Mouse (Mus musculus) lung, embryonic 15.5 days (tissue): ENCODE measurements at regions not wholly inside any gene's neighbourhood (a gene's known extent, or its start where the extent isn't known, plus 50 kb on each side); places are given as distances from the start of the nearest gene placed in this dataset.
"Not testable (repeated sequence)": the region's sequence is repeated elsewhere in the genome, so short reads cannot be mapped to it uniquely, and the experiment has no call there.

Source experiments
- ATAC-seq: fragments of 200-750 bp; cut with Nextera tagmentation; 2 replicates; pipeline ENCODE4 v1.8.0; 2017; ENCODE audit warnings: moderate number of reproducible peaks, borderline replicate concordance; ENCODE audit not compliant: low FRiP score, low TSS enrichment; ENCODE audit errors: extremely low read depth
- H3K27ac ChIP-seq: fragments of 300-500 bp; sonication (generic); 2 replicates; pipeline ENCODE4 v1.5.1; 2015; ENCODE audit warnings: moderate library complexity, mild to moderate bottlenecking, inconsistent platforms
- H3K27me3 ChIP-seq: fragments of 300-500 bp; sonication (generic); 2 replicates; pipeline ENCODE4 v1.6.1; 2015; ENCODE audit warnings: inconsistent platforms
- H3K36me3 ChIP-seq: fragments of 300-500 bp; sonication (generic); 2 replicates; pipeline ENCODE4 v1.6.1; 2015; ENCODE audit warnings: inconsistent platforms
- H3K4me1 ChIP-seq: fragments of 300-500 bp; sonication (generic); 2 replicates; pipeline ENCODE4 v1.6.1; 2015; ENCODE audit warnings: inconsistent platforms
- H3K4me2 ChIP-seq: fragments of 300-500 bp; sonication (generic); 2 replicates; pipeline ENCODE4 v1.6.1; 2015; ENCODE audit warnings: inconsistent platforms, mild to moderate bottlenecking, moderate library complexity
- H3K4me3 ChIP-seq: fragments of 300-500 bp; sonication (generic); 2 replicates; pipeline ENCODE4 v1.5.1; 2015; ENCODE audit warnings: mild to moderate bottlenecking, inconsistent platforms
- H3K9ac ChIP-seq: fragments of 300-500 bp; sonication (generic); 2 replicates; pipeline ENCODE4 v1.6.1; 2015; ENCODE audit warnings: inconsistent platforms
- H3K9me3 ChIP-seq: fragments of 300-500 bp; sonication (generic); 2 replicates; pipeline ENCODE4 v1.6.1; 2016; ENCODE audit warnings: inconsistent platforms
- WGBS: fragments of 180-500 bp; shearing (Covaris S2); methylation state at CpG from one replicate; pipeline ENCODE4 v1.1.7; 2015; 5-methylcytosine and 5-hydroxymethylcytosine counted together

GRCm38 (mm10) chr2:53479051-53479450, 287.5 kb downstream of the Arl6ip6 start:
- not testable (repeated sequence) for H3K4me1 ChIP-seq, ATAC-seq, H3K9me3 ChIP-seq, H3K27ac ChIP-seq, H3K4me2 ChIP-seq, H3K4me3 ChIP-seq, H3K9ac ChIP-seq, H3K27me3 ChIP-seq, H3K36me3 ChIP-seq
- WGBS, result 80% methylated on average over 4 of the region's 4 CpGs

GRCm38 (mm10) chr2:53488301-53488700, 296.8 kb downstream of the Arl6ip6 start:
- no peak for ATAC-seq
- H3K9ac ChIP-seq, result no peak overlapping the region
- no peaks in the 10 kb centered on the region for H3K27me3 ChIP-seq
- no peak overlapping the region for H3K4me3 ChIP-seq
- H3K4me1 ChIP-seq, result no peaks in the 10 kb centered on the region
- H3K9me3 ChIP-seq, result no peaks in the 10 kb centered on the region
- H3K27ac ChIP-seq, result no peak overlapping the region
- no peak overlapping the region for H3K4me2 ChIP-seq
- H3K36me3 ChIP-seq, result no peaks in the 10 kb centered on the region
- WGBS, result 72% methylated on average over 1 of the region's 1 CpGs

GRCm38 (mm10) chr2:53490805-53491585, 299.5 kb downstream of the Arl6ip6 start:
- WGBS, result 75% methylated on average over 4 of the region's 4 CpGs
- no peak overlapping the region for H3K4me2 ChIP-seq

GRCm38 (mm10) chr2:53492788-53493187, 301.3 kb downstream of the Arl6ip6 start:
- no peaks in the 10 kb centered on the region for H3K4me1 ChIP-seq
- no peaks in the 10 kb centered on the region for H3K9me3 ChIP-seq
- H3K36me3 ChIP-seq, result no peaks in the 10 kb centered on the region
- no peak for ATAC-seq
- no peaks in the 10 kb centered on the region for H3K27me3 ChIP-seq
- H3K4me3 ChIP-seq, result no peak overlapping the region
- no peak overlapping the region for H3K4me2 ChIP-seq
- 74% methylated on average over 2 of the region's 2 CpGs for WGBS
- no peak overlapping the region for H3K9ac ChIP-seq
- no peak overlapping the region for H3K27ac ChIP-seq

More at GRCm38 (mm10) chr2:53490805-53491585, 299.5 kb downstream of the Arl6ip6 start:
- Histone ChIP-seq H3K9ac (no peak overlapping the region), H3K9me3 (no peaks in the 10 kb centered on the region), H3K27me3 (no peaks in the 10 kb centered on the region), H3K36me3 (no peaks in the 10 kb centered on the region), H3K4me1 (no peaks in the 10 kb centered on the region), H3K4me3 (no peak overlapping the region), H3K27ac (no peak overlapping the region)
- ATAC-seq, result no peak

GRCm38 (mm10) chr2:53501657-53502274, 310.2 kb downstream of the Arl6ip6 start:
- no peaks in the 10 kb centered on the region for H3K27me3 ChIP-seq
- H3K9me3 ChIP-seq, result no peaks in the 10 kb centered on the region
- H3K4me3 ChIP-seq, result no peak overlapping the region
- ATAC-seq, result no peak
- H3K4me1 ChIP-seq, result no peaks in the 10 kb centered on the region
- no peak overlapping the region for H3K4me2 ChIP-seq
- H3K27ac ChIP-seq, result no peak overlapping the region
- no peaks in the 10 kb centered on the region for H3K36me3 ChIP-seq
- WGBS, result 34% methylated on average over 14 of the region's 14 CpGs
- H3K9ac ChIP-seq, result no peak overlapping the region

- Histone ChIP-seq H3K9ac (no peak overlapping the region), H3K27ac (no peak overlapping the region), H3K4me2 (no peak overlapping the region), H3K4me3 (no peak overlapping the region), H3K9me3 (no peaks in the 10 kb centered on the region), H3K27me3 (no peaks in the 10 kb centered on the region), H3K4me1 (no peaks in the 10 kb centered on the region), H3K36me3 (no peaks in the 10 kb centered on the region)
- WGBS, result 56% methylated on average over 4 of the region's 4 CpGs
- no peak for ATAC-seq
These were observed 310.7 kb downstream of the Arl6ip6 start for GRCm38 (mm10) chr2:53502275-53502667.

- Histone ChIP-seq H3K9me3 (no peaks in the 10 kb centered on the region), H3K27me3 (no peaks in the 10 kb centered on the region), H3K27ac (no peak overlapping the region), H3K4me2 (no peak overlapping the region), H3K36me3 (no peaks in the 10 kb centered on the region), H3K4me3 (no peak overlapping the region), H3K9ac (no peak overlapping the region), H3K4me1 (no peaks in the 10 kb centered on the region)
- WGBS, result 60% methylated on average over 2 of the region's 2 CpGs
- no peak for ATAC-seq
These were observed 350.6 kb downstream of the Arl6ip6 start for GRCm38 (mm10) chr2:53542097-53542496.

GRCm38 (mm10) chr2:53574007-53574406, 382.5 kb downstream of the Arl6ip6 start:
- no peak for ATAC-seq
- Histone ChIP-seq H3K27ac (no peak overlapping the region), H3K27me3 (no peaks in the 10 kb centered on the region), H3K36me3 (no peaks in the 10 kb centered on the region), H3K4me2 (no peak overlapping the region), H3K4me1 (no peaks in the 10 kb centered on the region), H3K9me3 (no peaks in the 10 kb centered on the region), H3K4me3 (no peak overlapping the region), H3K9ac (no peak overlapping the region)
- 58% methylated on average over 1 of the region's 1 CpGs for WGBS

GRCm38 (mm10) chr2:53605829-53606228, 414.3 kb downstream of the Arl6ip6 start:
- Histone ChIP-seq H3K9ac (no peak overlapping the region), H3K27me3 (no peaks in the 10 kb centered on the region), H3K27ac (no peak overlapping the region), H3K9me3 (no peaks in the 10 kb centered on the region), H3K4me3 (no peak overlapping the region), H3K36me3 (no peaks in the 10 kb centered on the region), H3K4me1 (no peaks in the 10 kb centered on the region), H3K4me2 (no peak overlapping the region)
- no peak for ATAC-seq
- WGBS, result 65% methylated on average over 2 of the region's 2 CpGs

GRCm38 (mm10) chr2:53619681-53620080, 428.2 kb downstream of the Arl6ip6 start:
- no peak for ATAC-seq
- Histone ChIP-seq H3K36me3 (no peaks in the 10 kb centered on the region), H3K4me1 (no peaks in the 10 kb centered on the region), H3K27me3 (no peaks in the 10 kb centered on the region), H3K4me3 (no peak overlapping the region), H3K27ac (no peak overlapping the region), H3K4me2 (no peak overlapping the region), H3K9ac (no peak overlapping the region), H3K9me3 (no peaks in the 10 kb centered on the region)
- WGBS, result 75% methylated on average over 3 of the region's 3 CpGs

- not testable (repeated sequence) for H3K9me3 ChIP-seq
- 48% methylated on average over 19 of the region's 19 CpGs for WGBS
- peak; percentile 74; the same call in 1 of the 2 replicates for ATAC-seq
These were observed 441.4 kb downstream of the Arl6ip6 start for GRCm38 (mm10) chr2:53632816-53633474.

More at GRCm38 (mm10) chr2:53632816-53633474, 441.4 kb downstream of the Arl6ip6 start:
- H3K36me3 ChIP-seq, H3K4me3 ChIP-seq, H3K27me3 ChIP-seq, H3K9ac ChIP-seq, H3K4me1 ChIP-seq: not testable (repeated sequence)
- peak overlapping the region; percentile 47; the same call in 1 of the 2 replicates for H3K27ac ChIP-seq
- peak overlapping the region; percentile 13; the same call in 1 of the 2 replicates for H3K4me2 ChIP-seq
